Mouse (Mus musculus): Measurements from ENCODE around the gene Gm20388. TPM values are rescaled to one million over a fixed set of nuclear protein-coding genes. Genes with fewer than 3 reads are reported as not detected.
A peak's percentile ranks its signal among the peaks of the same experiment; 100 is the strongest.
"Not testable (repeated sequence)": the region's sequence is repeated elsewhere in the genome, so short reads cannot be mapped to it uniquely, and the experiment has no call there.

The Gm20388 gene
- polyA plus RNA-seq, 1 experiment from 2014 or later: not detected

- Histone ChIP-seq H3K4me2 (peak overlapping the region; percentile 91), H3K4me3 (peak overlapping the region; percentile 76; the same call in 1 of the 2 replicates), H3K9me3 (replicated peaks) (no peaks in the 10 kb centered on the region), H3K9ac (peak overlapping the region; percentile 69), H3K27ac (peak overlapping the region; percentile 88; the same call in 1 of the 2 replicates), H3K4me1 (peaks cover 22% of the 10 kb centered on the region), H3K36me3 (peaks cover 50% of the 10 kb centered on the region), H3K27me3 (replicated peaks) (no peaks in the 10 kb centered on the region)
- no peak for ATAC-seq
- WGBS (ENCODE audit: insufficient replicate concordance): 67% methylated on average over 4 of the region's 4 CpGs
Measured at GRCm38 (mm10) chr8:123101244-123101643, 3190.6 kb downstream of the Gm20388 start.

GRCm38 (mm10) chr8:123101735-123102685, 3191.4 kb downstream of the Gm20388 start, which contains the start of gene Rpl13:
Rpl13 (plus strand) TSS chr8:123102350.
- WGBS (ENCODE audit: insufficient replicate concordance): 1% methylated on average over 55 of the region's 56 CpGs
- peaks cover 22% of the 10 kb centered on the region for H3K4me1 ChIP-seq
- H3K36me3 ChIP-seq: peaks cover 47% of the 10 kb centered on the region
- peak; percentile 91 for ATAC-seq
- H3K4me2 ChIP-seq: peak within 1 kb of the TSS; percentile 91
- H3K4me3 ChIP-seq: peak within 1 kb of the TSS; percentile 76
- H3K27ac ChIP-seq: peak within 1 kb of the TSS; percentile 88
- no peaks in the 10 kb centered on the region for H3K9me3 ChIP-seq (replicated peaks)
- H3K9ac ChIP-seq: peak within 1 kb of the TSS; percentile 95
- no peaks in the 10 kb centered on the region for H3K27me3 ChIP-seq (replicated peaks)

DNA sequence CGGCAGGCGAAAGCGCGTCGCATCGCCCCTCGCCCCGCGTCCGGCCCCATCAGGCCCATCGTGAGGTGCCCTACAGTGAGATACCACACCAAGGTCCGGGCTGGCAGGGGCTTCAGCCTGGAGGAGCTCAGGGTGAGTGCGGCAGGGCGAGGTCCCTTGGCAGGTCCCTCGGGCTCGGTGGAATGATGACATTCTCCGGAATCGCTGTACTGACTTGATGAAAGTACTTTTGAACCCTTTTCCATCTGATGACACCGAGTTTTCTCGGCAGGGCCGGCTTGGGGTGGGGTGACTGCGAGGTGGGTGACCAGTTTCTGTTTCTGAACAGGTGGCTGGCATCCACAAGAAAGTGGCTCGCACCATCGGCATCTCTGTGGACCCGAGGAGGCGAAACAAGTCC, 3192.2 kb downstream of the Gm20388 start:
- peak overlapping the region; percentile 91 for H3K4me2 ChIP-seq
- H3K9ac ChIP-seq: peak overlapping the region; percentile 95
- H3K4me3 ChIP-seq: peak overlapping the region; percentile 76
- H3K27ac ChIP-seq: peak overlapping the region; percentile 88
- H3K9me3 ChIP-seq (replicated peaks); H3K27me3 ChIP-seq (replicated peaks); ATAC-seq: not testable (repeated sequence)
- peaks cover 38% of the 10 kb centered on the region for H3K36me3 ChIP-seq
- WGBS (ENCODE audit: insufficient replicate concordance): under 1% methylated on average over 26 of the region's 26 CpGs
- peaks cover 22% of the 10 kb centered on the region for H3K4me1 ChIP-seq

- peak overlapping the region; percentile 91 for H3K4me2 ChIP-seq
- peaks cover 34% of the 10 kb centered on the region for H3K36me3 ChIP-seq
- WGBS (ENCODE audit: insufficient replicate concordance): 4% methylated on average over 15 of the region's 15 CpGs
- peak overlapping the region; percentile 76 for H3K4me3 ChIP-seq
- peak overlapping the region; percentile 88 for H3K27ac ChIP-seq
- peak overlapping the region; percentile 95 for H3K9ac ChIP-seq
- no peaks in the 10 kb centered on the region for H3K27me3 ChIP-seq (replicated peaks)
- no peak for ATAC-seq
- peaks cover 22% of the 10 kb centered on the region for H3K4me1 ChIP-seq
- H3K9me3 ChIP-seq (replicated peaks): no peaks in the 10 kb centered on the region
Measured at GRCm38 (mm10) chr8:123103285-123103684, 3192.6 kb downstream of the Gm20388 start.

- Histone ChIP-seq H3K27me3 (replicated peaks) (0 out of 2 replicates have a peak, but pooled peaks cover 5% of the 10 kb centered on the region), H3K27ac (peak overlapping the region; percentile 88), H3K36me3 (peaks cover 31% of the 10 kb centered on the region), H3K9ac (peak overlapping the region; percentile 95), H3K4me2 (peak overlapping the region; percentile 91), H3K9me3 (replicated peaks) (no peaks in the 10 kb centered on the region), H3K4me3 (peak overlapping the region; percentile 76), H3K4me1 (peaks cover 22% of the 10 kb centered on the region)
- 78% methylated on average over 6 of the region's 6 CpGs for whole genome bisulfite sequencing (ENCODE audit: insufficient replicate concordance)
- no peak for ATAC-seq
Measured at GRCm38 (mm10) chr8:123104046-123104767, 3193.6 kb downstream of the Gm20388 start.

DNA sequence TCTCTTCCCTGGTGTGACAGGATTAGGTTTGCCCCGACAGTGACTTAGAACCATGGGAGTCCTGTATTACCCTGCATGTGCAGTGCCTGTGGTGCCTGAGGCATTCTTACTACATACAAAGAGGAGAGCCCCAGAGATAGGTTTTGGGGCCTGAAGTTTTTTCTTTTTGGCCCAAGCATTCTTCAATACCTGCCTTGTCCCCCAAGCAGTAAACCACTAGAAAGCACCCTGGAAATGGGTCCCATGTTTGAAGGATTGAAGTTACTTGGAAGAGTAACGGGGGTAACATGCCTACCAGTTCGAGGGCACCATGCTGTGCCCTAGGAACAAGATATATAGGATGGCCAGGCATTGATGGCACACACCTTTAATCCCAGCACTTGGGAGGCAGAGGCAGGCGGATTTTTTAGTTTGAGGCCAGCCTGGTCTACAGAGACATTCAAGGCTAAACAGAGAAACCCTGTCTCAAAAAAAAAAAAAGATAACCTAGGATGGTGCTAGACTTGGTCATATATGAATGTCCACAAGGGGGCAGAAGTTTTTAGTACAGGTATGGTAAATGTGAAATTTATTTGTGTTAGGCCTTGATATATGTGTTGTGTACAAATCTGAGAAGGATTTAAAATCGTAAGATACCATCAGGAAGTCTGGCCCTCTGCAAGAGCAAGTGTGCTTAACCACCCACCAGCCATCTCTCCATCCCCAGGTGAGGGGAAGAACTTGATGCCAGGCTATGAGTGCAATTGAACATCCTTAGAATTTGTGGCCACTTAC, 3195.1 kb downstream of the Gm20388 start:
- H3K9ac ChIP-seq: no peak overlapping the region
- H3K4me2 ChIP-seq: no peak overlapping the region
- 45% methylated on average over 5 of the region's 5 CpGs for WGBS (ENCODE audit: insufficient replicate concordance)
- peaks cover 31% of the 10 kb centered on the region for H3K36me3 ChIP-seq
- no peak for ATAC-seq
- peaks cover 26% of the 10 kb centered on the region for H3K4me1 ChIP-seq
- peak overlapping the region; percentile 0; the same call in 1 of the 2 replicates for H3K27ac ChIP-seq
- H3K4me3 ChIP-seq: no peak overlapping the region
- H3K27me3 ChIP-seq (replicated peaks): 0 out of 2 replicates have a peak, but pooled peaks cover 5% of the 10 kb centered on the region
- no peaks in the 10 kb centered on the region for H3K9me3 ChIP-seq (replicated peaks)

DNA sequence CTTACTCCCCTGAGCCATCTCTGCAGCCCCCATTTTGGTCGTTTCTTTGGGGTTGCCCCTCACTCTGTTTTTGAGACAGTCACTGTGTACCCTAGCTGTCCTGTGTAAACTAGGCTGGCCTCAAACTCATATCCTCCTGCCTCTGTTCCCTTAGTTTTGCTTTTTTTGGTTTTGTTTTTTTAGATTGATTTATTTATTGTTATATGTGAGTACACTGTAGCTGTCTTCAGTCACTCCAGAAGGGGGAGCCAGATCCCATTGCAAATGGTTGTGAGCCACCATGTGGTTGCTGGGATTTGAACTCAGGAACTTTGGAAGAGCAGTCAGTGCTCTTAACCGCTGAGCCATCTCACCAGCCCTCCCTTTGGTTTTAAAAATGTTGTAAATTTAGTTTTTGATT, 3195.9 kb downstream of the Gm20388 start:
- Histone ChIP-seq H3K9me3 (replicated peaks) (no peaks in the 10 kb centered on the region), H3K27ac (no peak overlapping the region; the same call in 1 of the 2 replicates), H3K4me1 (peaks cover 27% of the 10 kb centered on the region), H3K4me3 (no peak overlapping the region), H3K9ac (no peak overlapping the region), H3K36me3 (peaks cover 31% of the 10 kb centered on the region), H3K27me3 (replicated peaks) (0 out of 2 replicates have a peak, but pooled peaks cover 5% of the 10 kb centered on the region), H3K4me2 (no peak overlapping the region)
- WGBS (ENCODE audit: insufficient replicate concordance): 35% methylated on average over 2 of the region's 2 CpGs
- no peak for ATAC-seq

DNA sequence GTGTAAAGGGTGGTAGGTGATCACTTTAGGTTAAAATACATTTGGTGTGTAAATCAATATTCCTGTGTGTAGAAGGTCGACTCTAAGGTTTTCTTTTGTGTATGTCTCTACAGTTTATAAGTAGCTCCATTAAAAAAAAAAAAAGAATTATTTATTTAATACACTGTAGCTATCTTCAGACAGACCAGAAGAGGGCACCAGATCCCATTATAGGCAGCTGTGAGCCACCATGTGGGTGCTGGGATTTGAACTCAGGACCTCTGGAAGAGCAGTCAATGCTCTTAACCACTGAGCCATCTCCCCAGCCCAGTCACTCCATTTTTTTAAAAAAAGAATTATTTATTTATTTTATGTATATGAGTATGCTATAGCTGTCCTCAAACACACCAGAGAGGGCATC, 3197.4 kb downstream of the Gm20388 start:
- Histone ChIP-seq H3K36me3 (peaks cover 28% of the 10 kb centered on the region), H3K27ac (no peak overlapping the region), H3K9me3 (replicated peaks) (no peaks in the 10 kb centered on the region), H3K4me3 (no peak overlapping the region), H3K9ac (no peak overlapping the region), H3K4me2 (no peak overlapping the region), H3K27me3 (replicated peaks) (0 out of 2 replicates have a peak, but pooled peaks cover 5% of the 10 kb centered on the region), H3K4me1 (peaks cover 24% of the 10 kb centered on the region)
- 50% methylated on average over 1 of the region's 1 CpGs for WGBS (ENCODE audit: insufficient replicate concordance)
- no peak for ATAC-seq

GRCm38 (mm10) chr8:123108953-123109352, 3198.3 kb downstream of the Gm20388 start:
- 80% methylated on average over 5 of the region's 5 CpGs for WGBS (ENCODE audit: insufficient replicate concordance)
- no peak for ATAC-seq
- H3K4me1 ChIP-seq: peaks cover 21% of the 10 kb centered on the region

GRCm38 (mm10) chr8:123110649-123111048, 3200.0 kb downstream of the Gm20388 start:
- H3K4me2 ChIP-seq: no peak overlapping the region
- peaks cover 24% of the 10 kb centered on the region for H3K4me1 ChIP-seq
- H3K9me3 ChIP-seq (replicated peaks): no peaks in the 10 kb centered on the region
- no peak overlapping the region for H3K9ac ChIP-seq
- no peak overlapping the region for H3K4me3 ChIP-seq
- peaks cover 2% of the 10 kb centered on the region for H3K36me3 ChIP-seq
- peak; percentile 57 for ATAC-seq
- H3K27ac ChIP-seq: no peak overlapping the region
- H3K27me3 ChIP-seq (replicated peaks): peaks cover 7% of the 10 kb centered on the region
- 5% methylated on average over 4 of the region's 4 CpGs for WGBS (ENCODE audit: insufficient replicate concordance)

More at GRCm38 (mm10) chr8:123108953-123109352, 3198.3 kb downstream of the Gm20388 start:
- H3K4me2 ChIP-seq: no peak overlapping the region
- H3K9ac ChIP-seq: no peak overlapping the region
- 0 out of 2 replicates have a peak, but pooled peaks cover 5% of the 10 kb centered on the region for H3K27me3 ChIP-seq (replicated peaks)
- peaks cover 19% of the 10 kb centered on the region for H3K36me3 ChIP-seq
- H3K9me3 ChIP-seq (replicated peaks): no peaks in the 10 kb centered on the region
- no peak overlapping the region for H3K4me3 ChIP-seq
- no peak overlapping the region for H3K27ac ChIP-seq

DNA sequence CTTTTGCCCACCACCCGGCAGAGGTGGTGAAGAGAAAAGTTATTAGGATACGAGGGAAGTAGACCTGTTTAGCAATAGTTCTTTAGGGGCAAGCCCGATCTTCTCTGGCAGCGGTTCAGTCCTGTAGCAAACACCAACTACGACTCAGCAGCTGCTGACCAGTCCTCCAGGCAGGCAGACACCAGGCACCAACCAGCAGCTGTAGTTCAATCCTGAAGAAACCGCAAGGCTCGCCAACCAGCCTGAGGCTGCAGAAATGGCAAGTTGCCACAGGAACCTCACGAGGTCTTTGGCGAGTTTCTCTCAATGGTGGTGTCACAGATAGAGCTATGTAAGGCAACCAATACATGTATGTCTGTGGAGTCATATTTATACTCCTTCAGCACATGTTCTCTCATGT, 3202.3 kb downstream of the Gm20388 start:
- H3K27ac ChIP-seq: no peak overlapping the region
- WGBS (ENCODE audit: insufficient replicate concordance): 68% methylated on average over 9 of the region's 9 CpGs
- peaks cover 29% of the 10 kb centered on the region for H3K27me3 ChIP-seq (replicated peaks)
- no peak overlapping the region for H3K4me2 ChIP-seq
- H3K36me3 ChIP-seq: no peaks in the 10 kb centered on the region
- ATAC-seq: no peak
- no peak overlapping the region for H3K9ac ChIP-seq
- peaks cover 46% of the 10 kb centered on the region for H3K4me1 ChIP-seq
- no peaks in the 10 kb centered on the region for H3K9me3 ChIP-seq (replicated peaks)
- H3K4me3 ChIP-seq: no peak overlapping the region

Data from liver, embryonic 12.5 days (tissue).